Mouse (Mus musculus) brain, embryonic 14.5 days (tissue): ENCODE data around the gene Dph7.

Experiments
- CTCF ChIP-seq: fragments of 200-500 bp; IDR thresholded peaks from 2 replicates; pipeline ENCODE4 v1.5.1; 2012; ENCODE audit warnings: inconsistent platforms, mild to moderate bottlenecking, moderate library complexity, borderline replicate concordance; ENCODE audit not compliant: insufficient read depth, insufficient read length; ENCODE audit errors: extremely low read depth
- POLR2A ChIP-seq: fragments of 200-500 bp; IDR thresholded peaks from 2 replicates; pipeline ENCODE4 v1.6.1; 2012; ENCODE audit warnings: mild to moderate bottlenecking, inconsistent platforms, borderline replicate concordance; ENCODE audit not compliant: poor library complexity, insufficient read depth, insufficient read length, severe bottlenecking; ENCODE audit errors: extremely low read depth

DNA sequence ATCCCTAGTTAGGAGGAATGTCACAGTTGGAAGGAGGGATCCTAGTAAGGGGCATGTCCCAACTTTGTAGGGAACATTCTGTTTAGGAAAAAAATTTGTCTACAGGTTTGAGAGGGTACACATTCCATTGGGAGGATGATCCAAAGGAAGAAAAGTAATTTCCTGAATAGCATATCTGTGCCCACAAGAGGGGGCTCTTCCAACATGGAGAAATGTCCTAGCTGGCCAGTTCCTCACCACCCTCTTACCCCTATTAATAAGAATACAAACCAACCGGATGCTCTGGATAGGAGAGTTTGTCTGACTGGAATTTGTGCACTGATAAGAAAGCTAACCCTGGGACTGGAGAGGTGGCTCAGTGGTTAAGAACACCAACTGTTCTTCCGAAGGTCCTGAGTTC lies 38.6 kb upstream of the Dph7 start:
- TF ChIP-seq CTCF (peak; percentile 44; the same call in 1 of the 2 replicates), POLR2A (no peak)
